Mouse (Mus musculus) spleen, adult 2 months (tissue): ENCODE results near the gene Pde1a. TPM values are rescaled to one million over a fixed set of nuclear protein-coding genes. Genes with fewer than 3 reads are reported as not detected.

Experiments
- DNase-seq, 2 experiments: peaks; one replicate each; pipeline versions ENCODE4 v3.0.0 to v3.0.0-alpha.2; 2012 to 2021; ENCODE audit warnings: low spot score in 2 of 2, low read depth in 1 of 2
- H3K27ac ChIP-seq: fragments of 200-500 bp; 2 replicates; pipeline ENCODE4 v1.5.1; 2012; ENCODE audit warnings: low read length, inconsistent platforms; ENCODE audit not compliant: insufficient read depth
- H3K27me3 ChIP-seq: fragments of 200-500 bp; 2 replicates; pipeline ENCODE4 v1.6.1; 2012; ENCODE audit warnings: mild to moderate bottlenecking, moderate library complexity, low read length, inconsistent platforms; ENCODE audit not compliant: control insufficient read depth, insufficient read depth
- H3K36me3 ChIP-seq: fragments of 200-500 bp; 2 replicates; pipeline ENCODE4 v1.6.1; 2012; ENCODE audit warnings: mild to moderate bottlenecking, low read length, inconsistent platforms; ENCODE audit not compliant: control insufficient read depth, insufficient read depth
- H3K4me1 ChIP-seq: fragments of 200-500 bp; 2 replicates; pipeline ENCODE4 v1.6.1; 2011; ENCODE audit warnings: inconsistent platforms; ENCODE audit not compliant: control insufficient read depth, insufficient read depth, insufficient read length
- H3K4me3 ChIP-seq: fragments of 200-500 bp; 2 replicates; pipeline ENCODE4 v1.5.1; 2011; ENCODE audit warnings: mild to moderate bottlenecking, inconsistent platforms; ENCODE audit not compliant: insufficient read depth, insufficient read length; ENCODE audit errors: extremely low read depth
- CTCF ChIP-seq: fragments of 200-500 bp; IDR thresholded peaks from 2 replicates; pipeline ENCODE4 v1.5.1; 2011; ENCODE audit warnings: mild to moderate bottlenecking, inconsistent platforms; ENCODE audit not compliant: insufficient read depth, insufficient read length, insufficient replicate concordance; ENCODE audit errors: extremely low read depth
- POLR2A ChIP-seq: fragments of 200-500 bp; IDR thresholded peaks from 2 replicates; pipeline ENCODE4 v1.6.1; 2011; ENCODE audit warnings: low read depth, low read length, inconsistent platforms
- WGBS: fragments of 180-500 bp; shearing (Covaris S2); methylation state at CpG from one replicate; pipeline ENCODE4 v1.1.7; 2018; 5-methylcytosine and 5-hydroxymethylcytosine counted together
- polyA plus RNA-seq: library from polyadenylated mRNA; depleted of rRNA; stranded (reverse); fragments of >200 nt; gene quantifications from 2 replicates; pipeline ENCODE4 v1.2.3, GENCODE M21; 2012

Pde1a gene
- polyA plus RNA-seq, 1 experiment, result 0.97 TPM

DNA sequence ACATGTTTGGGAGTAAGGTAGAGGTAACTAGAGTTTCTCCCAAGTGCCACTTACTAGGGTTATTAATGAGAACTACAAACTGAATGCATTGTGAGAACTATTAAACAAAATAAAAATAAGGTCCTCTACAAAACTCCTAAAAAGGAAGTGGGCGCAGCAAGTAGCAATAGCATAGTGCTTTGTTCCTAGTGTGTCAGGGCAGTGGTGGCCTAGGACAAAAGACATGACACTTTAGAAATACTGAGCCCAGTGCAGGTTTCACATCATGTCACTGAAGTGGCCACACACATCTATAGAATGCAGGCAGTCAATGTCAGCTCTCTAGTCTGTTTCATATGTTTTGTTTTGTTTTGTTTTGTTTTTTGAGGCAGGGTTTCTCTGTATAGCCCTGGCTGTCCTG, 103.2 kb downstream of the Pde1a start:
- TF ChIP-seq CTCF (no peak), POLR2A (no peak)
- H3K27ac ChIP-seq, result no peak overlapping the region
- no peak for DNase-seq
- no peak overlapping the region for H3K4me3 ChIP-seq
- H3K27me3 ChIP-seq, result no peaks in the 10 kb centered on the region
- WGBS, result 79% methylated on average over 1 of the region's 1 CpGs
- no peaks in the 10 kb centered on the region for H3K36me3 ChIP-seq
- H3K4me1 ChIP-seq, result no peaks in the 10 kb centered on the region

DNA sequence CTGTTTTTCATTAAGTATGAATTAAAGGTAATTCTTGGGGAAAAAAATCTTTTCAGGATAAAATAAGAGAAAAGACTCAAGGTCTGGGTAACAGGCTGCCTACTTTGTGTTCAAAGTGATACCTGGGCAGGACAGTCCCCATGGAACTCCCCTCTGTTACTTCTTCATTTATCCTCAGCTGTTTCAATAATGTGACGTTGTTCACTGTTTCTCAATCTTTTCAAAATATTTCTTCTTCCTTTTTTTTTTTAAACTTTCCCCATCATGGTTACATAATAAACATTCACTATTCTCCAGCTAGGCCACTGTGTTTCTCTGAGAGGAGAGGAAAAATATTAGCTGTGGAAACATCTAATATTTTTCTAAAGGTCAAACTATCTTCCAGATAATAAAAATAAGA, 103.7 kb downstream of the Pde1a start:
- Histone ChIP-seq H3K27me3 (no peaks in the 10 kb centered on the region), H3K27ac (no peak overlapping the region), H3K4me1 (no peaks in the 10 kb centered on the region), H3K4me3 (no peak overlapping the region), H3K36me3 (no peaks in the 10 kb centered on the region)
- DNase-seq, result no peak
- WGBS, result 52% methylated on average over 1 of the region's 1 CpGs
- TF ChIP-seq POLR2A (no peak), CTCF (no peak)

DNA sequence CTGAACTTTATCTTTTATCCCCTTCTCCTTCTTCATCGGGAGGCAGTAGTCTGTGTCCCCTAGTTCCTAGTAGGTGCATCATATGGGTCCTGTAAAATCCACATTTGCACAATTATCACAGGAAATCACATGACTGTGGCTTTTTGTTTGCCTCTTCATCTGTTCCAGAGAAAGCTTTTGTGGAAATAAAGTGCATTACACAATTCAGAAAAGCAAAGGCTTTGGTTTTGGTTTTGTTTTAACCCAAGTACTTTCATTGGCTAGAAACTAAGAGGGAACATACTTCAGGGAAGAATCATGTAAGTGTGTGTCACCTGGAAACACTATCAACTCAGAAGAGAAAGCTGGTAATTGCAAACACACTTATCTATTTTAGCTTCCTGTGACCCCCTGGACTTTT, 104.2 kb downstream of the Pde1a start:
- no peaks in the 10 kb centered on the region for H3K27me3 ChIP-seq
- H3K36me3 ChIP-seq, result no peaks in the 10 kb centered on the region
- no peak overlapping the region for H3K4me3 ChIP-seq
- H3K4me1 ChIP-seq, result no peaks in the 10 kb centered on the region
- H3K27ac ChIP-seq, result no peak overlapping the region
- TF ChIP-seq POLR2A (no peak), CTCF (no peak)
- DNase-seq, result no peak
- WGBS, result 58% methylated on average over 1 of the region's 1 CpGs

DNA sequence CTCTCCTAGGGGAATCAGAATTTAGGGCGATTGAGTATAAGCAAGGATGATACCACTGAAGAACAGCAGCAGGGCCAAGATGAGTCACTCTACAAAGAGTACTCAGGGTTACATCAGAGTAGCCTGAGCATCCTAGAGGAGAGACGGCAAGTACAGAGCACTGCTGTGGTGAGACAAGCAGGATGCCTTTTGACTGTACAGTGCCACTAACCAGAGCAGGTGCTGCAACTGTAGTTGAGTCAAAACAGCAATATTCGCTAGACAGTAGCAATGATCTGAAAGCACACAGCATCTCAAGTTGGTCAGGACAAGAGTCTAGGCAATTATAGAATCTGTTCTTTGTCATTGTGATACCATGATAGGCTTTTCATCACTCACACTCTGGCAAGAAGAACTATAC, 115.1 kb downstream of the Pde1a start:
- TF ChIP-seq POLR2A (no peak), CTCF (no peak)
- Histone ChIP-seq H3K36me3 (no peaks in the 10 kb centered on the region), H3K4me3 (no peak overlapping the region), H3K4me1 (no peaks in the 10 kb centered on the region), H3K27me3 (no peaks in the 10 kb centered on the region), H3K27ac (no peak overlapping the region)
- WGBS, result 81% methylated on average over 3 of the region's 3 CpGs
- no peak for DNase-seq

DNA sequence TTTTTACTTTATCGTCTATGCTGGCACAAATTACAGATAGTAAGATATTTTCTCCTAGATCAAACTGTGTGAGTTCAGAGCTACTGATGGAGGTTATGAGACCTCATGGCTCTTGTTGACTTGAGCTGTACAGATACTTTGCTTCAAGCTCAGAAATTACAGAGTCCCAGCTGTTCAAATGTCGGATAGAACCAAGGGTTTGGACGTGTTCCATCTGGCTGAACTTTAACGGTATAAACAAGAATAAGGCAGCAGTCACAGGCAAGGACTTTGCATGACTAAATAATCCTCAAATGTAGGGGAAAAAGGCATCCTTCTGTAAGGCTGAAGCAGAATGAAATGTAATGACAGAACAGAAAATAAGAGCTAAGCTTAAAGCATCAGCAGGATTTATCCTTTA, 116.2 kb downstream of the Pde1a start:
- H3K27ac ChIP-seq, result no peak overlapping the region
- DNase-seq, result no peak

DNA sequence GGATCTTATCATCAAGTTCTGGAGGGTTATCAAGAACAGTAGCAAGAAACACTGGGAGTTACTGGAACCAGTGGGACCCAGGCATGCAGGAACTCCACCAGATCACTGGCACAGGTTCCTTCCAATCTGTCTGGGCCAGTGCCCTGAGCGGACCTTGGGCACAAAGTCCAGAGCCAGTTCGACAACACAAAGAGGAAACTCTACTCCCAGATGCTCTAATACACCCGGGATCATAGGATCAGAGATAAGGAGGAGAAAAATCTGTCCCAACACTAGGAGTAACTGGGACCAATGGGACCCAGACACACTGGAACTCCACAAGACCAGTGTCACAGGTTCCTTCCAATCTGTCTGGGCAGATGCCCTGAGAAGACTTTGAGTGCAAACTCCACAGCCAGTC, 130.1 kb downstream of the Pde1a start:
- no peaks in the 10 kb centered on the region for H3K27me3 ChIP-seq
- no peak for DNase-seq

More for the DNA sequence above, 116.2 kb downstream of the Pde1a start:
- Histone ChIP-seq H3K4me1 (no peaks in the 10 kb centered on the region), H3K4me3 (no peak overlapping the region), H3K36me3 (no peaks in the 10 kb centered on the region), H3K27me3 (no peaks in the 10 kb centered on the region)
- WGBS, result 83% methylated on average over 4 of the region's 4 CpGs
- no peak for TF ChIP-seq POLR2A
- TF ChIP-seq CTCF, result no peak

DNA sequence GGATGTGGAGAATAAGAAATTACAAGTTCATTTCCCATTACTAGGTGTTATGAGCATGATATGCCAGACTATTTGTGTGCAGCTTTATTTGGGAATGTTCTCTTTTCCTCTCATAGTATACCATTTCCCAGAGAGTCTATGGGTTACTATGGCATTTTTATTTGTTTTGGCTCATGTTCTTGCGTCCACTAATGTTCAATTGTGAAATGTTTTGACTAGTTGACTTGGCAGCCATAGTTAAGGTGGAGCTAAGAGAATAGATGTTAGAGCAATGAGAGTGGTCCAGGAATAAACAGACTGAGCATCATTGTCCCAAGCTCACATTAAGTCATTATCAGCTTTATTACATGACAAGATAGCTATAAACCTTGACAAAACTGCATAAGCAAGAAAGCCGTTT, 130.8 kb downstream of the Pde1a start:
- H3K4me1 ChIP-seq, result no peaks in the 10 kb centered on the region
- H3K36me3 ChIP-seq, result no peaks in the 10 kb centered on the region
- 85% methylated on average over 2 of the region's 2 CpGs for whole genome bisulfite sequencing
- no peaks in the 10 kb centered on the region for H3K27me3 ChIP-seq
- TF ChIP-seq POLR2A (no peak), CTCF (no peak)
- H3K27ac ChIP-seq, result no peak overlapping the region
- no peak for DNase-seq
- H3K4me3 ChIP-seq, result no peak overlapping the region

More for the DNA sequence above, 130.1 kb downstream of the Pde1a start:
- 76% methylated on average over 3 of the region's 3 CpGs for WGBS
- no peak overlapping the region for H3K4me3 ChIP-seq
- H3K36me3 ChIP-seq, result no peaks in the 10 kb centered on the region
- H3K27ac ChIP-seq, result no peak overlapping the region
- TF ChIP-seq CTCF (no peak), POLR2A (no peak)
- no peaks in the 10 kb centered on the region for H3K4me1 ChIP-seq
